Mouse (Mus musculus) neural tube, embryonic 13.5 days (tissue): Measurements from ENCODE around the gene Grk3. TPM values are rescaled to one million over a fixed set of nuclear protein-coding genes. Genes with fewer than 3 reads are reported as not detected.
A peak's percentile ranks its signal among the peaks of the same experiment; 100 is the strongest.

ENCODE experiments used
- ATAC-seq: fragments of 200-750 bp; cut with Nextera tagmentation; 2 replicates; pipeline ENCODE4 v1.8.0; 2017; ENCODE audit warnings: low read depth, mild to moderate bottlenecking, moderate TSS enrichment, moderate library complexity
- H3K27ac ChIP-seq: fragments of 300-500 bp; sonication (generic); replicated peaks from 2 replicates; pipeline ENCODE4 v1.5.1; 2015; ENCODE audit warnings: moderate library complexity, mild to moderate bottlenecking, inconsistent platforms
- H3K27me3 ChIP-seq: fragments of 300-500 bp; sonication (generic); 2 replicates; pipeline ENCODE4 v1.6.1; 2015; ENCODE audit warnings: mild to moderate bottlenecking, inconsistent platforms
- H3K36me3 ChIP-seq: fragments of 300-500 bp; sonication (generic); 2 replicates; pipeline ENCODE4 v1.6.1; 2015; ENCODE audit warnings: mild to moderate bottlenecking, inconsistent platforms
- H3K4me1 ChIP-seq: fragments of 300-500 bp; sonication (generic); replicated peaks from 2 replicates; pipeline ENCODE4 v1.6.1; 2015; ENCODE audit warnings: inconsistent platforms
- H3K4me2 ChIP-seq: fragments of 300-500 bp; sonication (generic); 2 replicates; pipeline ENCODE4 v1.6.1; 2015; ENCODE audit warnings: inconsistent platforms, mild to moderate bottlenecking, moderate library complexity
- H3K4me3 ChIP-seq: fragments of 300-500 bp; sonication (generic); 2 replicates; pipeline ENCODE4 v1.5.1; 2015; ENCODE audit warnings: mild to moderate bottlenecking, inconsistent platforms
- H3K9ac ChIP-seq: fragments of 300-500 bp; sonication (generic); 2 replicates; pipeline ENCODE4 v1.6.1; 2015; ENCODE audit warnings: moderate library complexity, mild to moderate bottlenecking, inconsistent platforms
- H3K9me3 ChIP-seq: fragments of 300-500 bp; sonication (generic); 2 replicates; pipeline ENCODE4 v1.6.1; 2016; ENCODE audit warnings: inconsistent platforms
- WGBS: fragments of 180-500 bp; shearing (Covaris S2); methylation state at CpG from one replicate; pipeline ENCODE4 v1.1.7; 2015; 5-methylcytosine and 5-hydroxymethylcytosine counted together
- polyA plus RNA-seq: library from polyadenylated mRNA; unstranded; fragments of >200 nt; fragmentation: Nextera tagmentation; extraction: Ambion mirVana; gene quantifications from 2 replicates; pipeline ENCODE4 v1.2.1, GENCODE M21; 2015

Gene Grk3
- polyA plus RNA-seq, 1 experiment from 2014 or later = 11.4 TPM

DNA sequence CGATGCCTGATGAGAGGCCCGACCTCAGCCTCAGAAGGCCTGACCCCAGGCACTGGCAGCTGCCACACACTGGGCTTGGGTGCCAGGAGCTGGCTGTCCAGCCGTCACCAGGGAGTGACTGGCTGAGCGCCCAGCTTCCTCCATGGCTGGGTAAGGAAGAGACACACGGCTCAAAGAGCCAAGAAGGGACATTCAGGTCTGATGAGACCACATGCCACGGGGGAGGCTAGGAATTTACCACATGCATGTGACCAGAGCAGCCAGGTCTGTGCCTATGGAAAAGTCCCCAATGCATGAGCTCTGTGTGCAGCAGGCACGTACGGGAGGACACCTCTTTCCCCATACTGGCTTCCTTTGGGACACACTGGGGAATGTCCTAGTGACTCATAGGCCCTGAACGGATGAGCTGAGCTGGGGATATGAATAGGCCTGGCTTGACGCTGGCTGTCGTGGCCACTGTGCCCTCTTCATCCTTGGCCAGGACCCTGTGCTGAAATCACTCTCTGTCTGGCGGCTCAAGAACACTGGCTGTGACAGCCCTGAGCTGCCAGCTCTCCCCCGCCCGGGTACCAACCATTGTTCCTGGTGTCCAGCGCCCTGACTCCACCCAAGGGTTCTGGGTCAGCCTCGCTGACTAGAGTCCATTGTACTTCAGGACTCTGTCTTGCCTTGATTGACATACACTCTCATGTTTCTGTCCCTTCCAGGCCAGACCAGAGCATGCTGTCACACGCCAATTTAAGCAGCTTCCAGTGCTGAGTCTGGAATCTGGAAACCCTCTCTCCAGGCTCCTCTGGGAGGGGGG lies 128.7 kb downstream of the Grk3 start:
- Histone ChIP-seq H3K9me3 (no peaks in the 10 kb centered on the region), H3K36me3 (no peaks in the 10 kb centered on the region), H3K4me3 (no peak overlapping the region), H3K4me2 (no peak overlapping the region), H3K27me3 (no peaks in the 10 kb centered on the region), H3K9ac (no peak overlapping the region), H3K4me1 (peaks cover 11% of the 10 kb centered on the region), H3K27ac (no peak overlapping the region)
- ATAC-seq = peak; percentile 56; the same call in 1 of the 2 replicates
- WGBS = 64% methylated on average over 17 of the region's 17 CpGs

- no peak for ATAC-seq
- Histone ChIP-seq H3K9ac (no peak overlapping the region), H3K4me2 (no peak overlapping the region), H3K4me3 (no peak overlapping the region), H3K36me3 (no peaks in the 10 kb centered on the region), H3K27ac (0 out of 2 replicates have a peak overlapping the region, but pooled peaks have one; percentile 1), H3K27me3 (peaks cover 19% of the 10 kb centered on the region), H3K9me3 (no peaks in the 10 kb centered on the region), H3K4me1 (peaks cover 9% of the 10 kb centered on the region; the same call in 1 of the 2 replicates)
- WGBS = 34% methylated on average over 13 of the region's 14 CpGs
These were observed 138.0 kb downstream of the Grk3 start for GRCm38 (mm10) chr5:112877391-112878115.

DNA sequence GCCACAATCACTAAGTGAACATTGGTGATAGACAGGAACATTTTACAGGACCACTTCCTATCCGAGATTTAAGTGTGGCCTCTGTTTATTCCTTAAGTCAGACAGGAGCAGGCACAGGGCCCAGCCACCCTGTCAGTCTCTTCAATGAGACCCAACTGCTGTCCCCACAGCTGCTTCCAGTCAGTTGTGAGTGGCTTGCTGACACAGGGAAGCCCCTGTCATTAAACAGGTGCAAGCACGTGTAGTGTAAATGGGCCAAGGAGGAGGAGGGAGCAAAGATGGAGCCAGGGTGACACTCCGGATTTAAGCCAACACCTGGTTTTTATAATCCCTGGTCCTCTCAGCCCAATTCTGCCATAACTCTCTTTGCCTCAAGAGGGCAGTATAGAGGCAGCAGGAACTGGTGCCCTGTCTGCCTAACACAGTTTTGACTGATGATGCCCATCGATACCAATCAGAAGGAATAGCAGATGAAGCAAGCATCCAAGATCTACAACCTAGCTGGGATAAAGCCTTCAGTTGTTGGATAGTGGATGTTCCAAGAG lies 138.7 kb downstream of the Grk3 start:
- Histone ChIP-seq H3K4me3 (no peak overlapping the region), H3K36me3 (no peaks in the 10 kb centered on the region), H3K27ac (no peak overlapping the region), H3K4me2 (no peak overlapping the region), H3K27me3 (peaks cover 19% of the 10 kb centered on the region), H3K4me1 (peaks cover 9% of the 10 kb centered on the region; the same call in 1 of the 2 replicates), H3K9me3 (no peaks in the 10 kb centered on the region), H3K9ac (no peak overlapping the region)
- ATAC-seq = no peak
- WGBS = 44% methylated on average over 4 of the region's 4 CpGs

- Histone ChIP-seq H3K4me3 (no peak overlapping the region), H3K9ac (no peak overlapping the region), H3K36me3 (no peaks in the 10 kb centered on the region), H3K4me2 (no peak overlapping the region), H3K9me3 (no peaks in the 10 kb centered on the region), H3K27me3 (peaks cover 28% of the 10 kb centered on the region), H3K27ac (no peak overlapping the region), H3K4me1 (peaks cover 8% of the 10 kb centered on the region; the same call in 1 of the 2 replicates)
- no peak for ATAC-seq
- 82% methylated on average over 6 of the region's 6 CpGs for WGBS
These were observed 142.6 kb downstream of the Grk3 start for GRCm38 (mm10) chr5:112872999-112873398.

DNA sequence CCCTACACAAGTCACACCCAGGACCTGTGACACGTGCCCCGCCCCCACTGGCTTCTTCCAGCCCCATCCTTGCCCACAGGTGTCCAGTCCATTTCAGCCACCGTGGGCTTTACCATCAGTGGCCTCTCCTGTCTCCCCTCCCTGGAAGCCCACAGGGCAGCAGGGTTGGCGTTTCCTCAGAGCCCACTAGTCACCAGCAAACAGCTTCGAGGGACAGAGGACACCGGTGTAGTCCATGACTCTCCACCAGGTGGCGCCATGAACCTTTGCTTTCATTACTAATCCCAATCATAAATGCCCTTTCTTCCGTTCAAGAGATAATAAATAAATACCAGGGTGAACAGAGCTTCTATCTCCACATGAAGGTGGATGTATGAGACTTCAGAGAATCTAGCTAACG lies 144.9 kb downstream of the Grk3 start:
- Histone ChIP-seq H3K27ac (no peak overlapping the region), H3K9me3 (no peaks in the 10 kb centered on the region), H3K4me2 (no peak overlapping the region), H3K36me3 (no peaks in the 10 kb centered on the region), H3K27me3 (peaks cover 23% of the 10 kb centered on the region), H3K4me1 (0 out of 2 replicates have a peak, but pooled peaks cover 3% of the 10 kb centered on the region), H3K9ac (no peak overlapping the region), H3K4me3 (no peak overlapping the region)
- WGBS = 24% methylated on average over 9 of the region's 9 CpGs
- peak; percentile 16; the same call in 1 of the 2 replicates for ATAC-seq

- no peak for ATAC-seq
- Histone ChIP-seq H3K9me3 (no peaks in the 10 kb centered on the region), H3K4me1 (0 out of 2 replicates have a peak, but pooled peaks cover 3% of the 10 kb centered on the region), H3K36me3 (no peaks in the 10 kb centered on the region), H3K4me2 (no peak overlapping the region), H3K27me3 (peaks cover 23% of the 10 kb centered on the region), H3K27ac (no peak overlapping the region), H3K9ac (no peak overlapping the region), H3K4me3 (no peak overlapping the region)
- WGBS = 75% methylated on average over 5 of the region's 5 CpGs
These were observed 147.0 kb downstream of the Grk3 start for GRCm38 (mm10) chr5:112868620-112869019.

- Histone ChIP-seq H3K27ac (no peak overlapping the region), H3K27me3 (peaks cover 10% of the 10 kb centered on the region; the same call in 1 of the 2 replicates), H3K4me3 (no peak overlapping the region), H3K4me1 (peaks cover 1% of the 10 kb centered on the region; the same call in 1 of the 2 replicates), H3K4me2 (no peak overlapping the region), H3K9ac (no peak overlapping the region), H3K36me3 (no peaks in the 10 kb centered on the region), H3K9me3 (no peaks in the 10 kb centered on the region)
- WGBS = 41% methylated on average over 4 of the region's 4 CpGs
- ATAC-seq = peak; percentile 38; the same call in 1 of the 2 replicates
These were observed 150.7 kb downstream of the Grk3 start for GRCm38 (mm10) chr5:112864719-112865367.

Other genes with a start within 250 kb of the Grk3 start
- gene Myo18b, start 119.4 kb downstream of the Grk3 start, polyA plus RNA-seq = 1.4 and 1.5 TPM in 2 replicates
- gene Crybb2, start 54.3 kb upstream of the Grk3 start, polyA plus RNA-seq = not detected in 2 replicates
- 0.96 and 1.1 TPM in 2 replicates for gene Crybb3, start 65.8 kb upstream of the Grk3 start, polyA plus RNA-seq
- 2.6 and 3.4 TPM in 2 replicates for gene 2900026A02Rik, start 205.4 kb upstream of the Grk3 start, polyA plus RNA-seq
- 0.14 TPM in 1 of 2 replicates, not detected in the other for gene Tmem211, start 211.1 kb upstream of the Grk3 start, polyA plus RNA-seq